Mouse (Mus musculus): Measurements from ENCODE around the gene Tspan1.

Gene Tspan1

DNA sequence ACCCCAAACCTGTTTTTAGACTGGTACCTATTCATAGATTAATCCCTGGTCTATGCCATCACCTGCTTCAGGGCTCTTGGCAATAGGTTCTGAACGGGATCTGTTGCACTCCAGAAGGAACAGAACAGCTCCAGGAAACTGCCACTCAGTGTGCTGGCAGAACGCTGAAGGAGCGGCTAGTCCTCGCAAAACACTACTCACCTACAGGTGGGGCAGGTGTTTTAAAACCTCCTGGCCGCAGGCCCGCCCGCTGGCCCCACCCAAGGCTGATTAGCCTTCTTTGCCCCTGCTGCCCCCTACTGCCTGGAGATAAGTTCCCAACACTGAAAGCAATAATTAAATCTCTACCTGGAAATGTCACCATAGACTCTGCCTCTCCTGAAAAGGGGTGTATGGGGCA lies at the start of gene Tspan1:
TSS of gene Tspan1 (minus strand) at position 198 of the 400 bp plus-strand sequence.
- DNase-seq (ENCODE audit: extremely low spot score, low read depth, low spot score) = no peak

DNA sequence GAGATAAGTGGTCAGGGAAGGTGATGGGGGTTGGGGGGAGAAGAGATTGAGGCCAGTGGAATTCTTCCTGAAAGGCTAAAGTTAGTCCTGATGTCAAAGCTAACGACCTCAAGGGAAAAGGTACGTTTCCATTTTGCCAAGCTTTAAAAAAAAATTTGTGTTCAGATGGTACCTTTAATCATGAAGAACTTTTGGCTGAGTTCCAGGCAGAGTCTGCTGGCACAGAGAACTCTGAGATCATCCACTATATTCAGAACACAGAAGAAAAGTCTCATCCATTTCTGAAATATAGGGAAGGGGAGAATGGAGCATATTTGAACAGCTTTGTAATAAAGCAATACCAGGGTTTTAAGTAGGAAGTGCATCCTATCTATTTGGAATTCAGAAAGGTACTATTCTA lies 49.6 kb upstream of the Tspan1 start:
- no peak for DNase-seq (ENCODE audit: extremely low spot score, low read depth, low spot score)

DNA sequence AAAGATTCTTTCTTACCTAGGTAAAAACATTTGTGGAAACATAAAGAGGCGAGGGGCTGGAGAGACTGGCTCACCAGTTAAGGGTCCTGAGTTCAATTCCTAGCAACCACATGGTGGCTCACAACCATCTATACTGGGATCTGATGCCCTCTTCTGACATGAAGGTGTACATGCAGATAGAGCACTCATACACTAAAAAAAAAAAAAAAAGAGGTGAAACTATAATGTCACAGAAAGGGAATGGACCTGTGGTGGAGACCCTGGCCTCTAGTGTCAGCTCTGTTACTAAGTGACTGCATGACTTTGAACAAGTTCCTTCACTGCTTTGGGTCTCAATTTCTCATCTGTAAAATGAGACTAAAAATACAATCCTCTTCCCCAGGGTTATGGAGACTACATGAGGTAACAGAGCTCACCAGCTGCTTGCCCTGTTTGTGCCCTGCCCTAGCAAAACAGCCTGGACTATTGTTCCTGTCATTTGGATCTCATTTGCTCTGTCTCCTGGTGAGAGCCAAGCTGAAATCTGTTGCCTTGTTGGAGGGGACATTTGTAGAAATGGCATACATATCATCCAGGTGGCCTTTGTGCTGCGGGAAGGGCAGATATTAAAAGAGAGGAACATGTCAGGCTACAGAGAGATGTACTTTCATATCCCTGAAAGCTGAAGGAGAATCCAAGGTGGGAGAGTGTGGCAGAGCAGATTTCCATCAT lies 48.6 kb upstream of the Tspan1 start:
- no peak for DNase-seq (ENCODE audit: extremely low spot score, low read depth, low spot score)

DNA sequence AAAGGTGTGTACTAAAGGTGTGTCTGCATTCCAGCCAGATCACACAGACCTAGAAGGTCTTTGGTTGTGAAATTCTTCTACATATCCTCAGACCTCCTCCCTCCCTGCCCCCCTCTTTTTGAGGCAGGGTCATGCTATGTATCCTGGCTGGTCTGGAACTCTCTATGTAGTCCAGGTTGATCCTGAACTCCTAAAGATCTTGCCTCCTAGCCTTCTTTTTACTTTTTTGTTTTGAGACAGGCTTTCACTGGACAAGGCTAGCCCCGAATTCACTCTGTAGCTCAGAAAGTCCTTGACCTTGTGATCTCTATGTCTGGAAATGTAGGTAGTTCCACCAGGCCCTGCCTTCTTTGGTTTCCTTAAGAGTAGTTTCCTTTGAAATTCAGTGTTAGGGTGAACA lies 41.5 kb upstream of the Tspan1 start:
- DNase-seq (ENCODE audit: extremely low spot score, low read depth, low spot score) = no peak

DNA sequence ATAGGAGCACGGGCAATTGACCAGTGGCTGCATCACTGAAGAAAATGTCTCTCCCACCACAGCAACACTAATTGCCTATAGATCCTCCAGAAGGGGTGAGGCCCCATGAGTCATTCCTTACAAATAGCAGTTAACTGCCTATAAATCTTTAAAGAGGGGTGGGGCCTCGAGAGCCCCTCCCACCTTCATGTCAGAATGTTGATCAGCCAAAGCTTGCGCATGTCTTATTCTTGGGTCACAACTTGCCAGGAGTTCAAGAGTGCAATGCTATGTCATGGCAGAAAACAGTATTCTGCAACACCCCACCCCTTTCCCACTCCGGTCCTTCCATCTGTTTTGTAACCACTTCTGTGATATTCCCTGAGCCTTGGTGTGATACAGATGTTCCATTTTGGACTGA lies 39.1 kb upstream of the Tspan1 start:
- no peak for DNase-seq (ENCODE audit: extremely low spot score, low read depth, low spot score)

DNA sequence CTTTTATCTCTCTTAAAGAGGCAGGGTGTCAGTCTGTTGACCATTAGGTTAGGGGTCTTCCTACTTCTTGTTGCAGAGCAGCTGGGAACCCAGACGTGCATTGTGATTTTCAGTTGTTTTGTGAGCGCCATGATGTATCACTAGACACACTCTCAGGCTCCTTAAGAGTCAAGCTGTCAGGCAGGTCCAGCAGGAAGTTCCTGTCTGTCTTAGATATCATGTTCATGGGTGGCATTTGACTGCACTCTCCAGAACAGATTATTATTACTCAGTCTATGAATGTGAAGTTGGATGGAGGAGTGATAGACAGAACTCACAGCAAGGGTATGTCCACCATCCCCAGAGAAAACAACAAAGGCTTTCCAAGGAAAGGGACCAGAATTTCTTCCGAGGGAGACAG lies 37.0 kb upstream of the Tspan1 start:
- DNase-seq (ENCODE audit: extremely low spot score, low read depth, low spot score) = no peak

DNA sequence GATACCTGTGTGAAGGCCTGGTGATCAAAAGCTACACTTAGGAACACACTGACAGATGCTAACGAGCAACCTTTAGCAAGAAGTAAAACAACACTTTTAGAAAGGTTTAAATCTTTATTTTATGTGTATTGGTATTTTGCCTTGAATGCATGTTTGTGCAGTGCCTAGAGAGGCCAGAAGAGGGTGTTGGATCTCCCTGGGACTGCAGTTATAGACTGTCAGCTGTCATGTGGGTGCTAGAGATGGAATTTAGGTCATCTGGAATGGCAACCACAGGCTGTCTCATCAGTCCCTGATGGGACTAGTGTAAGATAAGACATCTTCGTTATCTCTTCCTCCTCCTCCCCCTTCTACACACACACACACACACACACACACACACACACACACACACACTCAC lies 31.0 kb upstream of the Tspan1 start:
- DNase-seq (ENCODE audit: extremely low spot score, low read depth, low spot score) = no peak

DNA sequence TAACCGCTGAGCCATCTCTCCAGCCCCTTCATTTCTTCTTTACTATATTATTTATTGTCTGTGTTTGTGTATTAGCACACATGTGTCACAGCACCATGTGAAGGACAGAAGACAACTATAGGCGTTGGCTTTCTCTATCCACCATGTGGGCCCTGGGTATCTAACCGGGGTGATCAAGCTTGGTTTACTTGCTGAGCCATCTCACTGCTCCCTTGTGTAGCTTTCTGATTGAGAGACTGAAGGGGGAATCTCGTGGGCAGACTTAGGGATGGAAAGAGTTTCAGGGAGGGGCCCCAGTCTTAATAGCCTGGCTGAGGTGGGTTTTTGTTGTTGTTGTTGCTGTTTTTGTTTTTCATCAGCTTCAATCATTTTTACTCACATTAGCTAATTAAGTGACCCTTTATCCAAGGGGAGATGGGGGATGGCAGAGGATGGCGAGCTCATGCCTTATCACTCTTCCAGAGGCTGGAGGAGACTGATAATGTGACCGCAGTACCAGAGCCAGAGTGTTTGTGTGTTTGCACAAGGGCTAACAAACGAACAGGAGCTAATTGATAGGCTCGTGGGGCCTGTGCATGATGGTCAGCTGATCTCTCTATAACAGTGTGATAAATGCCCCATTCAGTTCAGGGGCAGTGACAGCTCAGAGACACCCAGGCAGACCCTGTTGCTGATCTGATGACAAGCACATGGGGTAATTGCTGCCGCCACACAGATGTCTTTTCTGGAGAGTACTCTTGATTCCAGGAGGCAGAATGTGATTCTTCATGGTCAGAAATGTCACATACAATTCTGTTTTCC lies 26.4 kb upstream of the Tspan1 start:
- no peak for DNase-seq (ENCODE audit: extremely low spot score, low read depth, low spot score)

DNA sequence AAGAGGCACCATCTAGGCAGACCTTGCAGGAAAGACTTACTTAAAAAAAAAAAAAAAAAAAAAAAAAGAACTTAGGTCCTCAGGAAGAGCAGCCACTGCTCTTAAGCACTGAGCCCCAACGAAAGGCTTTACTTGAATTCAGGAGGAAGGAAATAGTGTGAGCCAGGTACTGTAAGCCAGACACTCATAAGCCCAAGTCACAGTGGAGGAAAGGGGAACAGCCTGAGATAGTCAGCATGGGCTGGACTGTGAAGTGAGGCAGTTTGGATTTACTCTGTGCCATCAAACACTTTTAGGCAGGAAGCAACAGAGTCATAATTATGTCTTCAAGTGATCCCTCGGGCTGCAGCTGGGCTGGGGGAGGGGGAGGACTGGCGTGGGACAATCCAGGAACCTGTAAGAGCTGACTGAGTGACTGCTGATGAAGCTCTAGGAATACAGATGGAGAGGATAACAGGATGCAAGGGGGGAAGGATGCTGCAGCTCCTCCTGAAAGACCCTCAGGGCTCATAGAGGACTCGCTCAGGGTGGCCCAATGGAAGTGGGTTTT lies 25.0 kb upstream of the Tspan1 start:
- DNase-seq (ENCODE audit: extremely low spot score, low read depth, low spot score) = no peak

DNA sequence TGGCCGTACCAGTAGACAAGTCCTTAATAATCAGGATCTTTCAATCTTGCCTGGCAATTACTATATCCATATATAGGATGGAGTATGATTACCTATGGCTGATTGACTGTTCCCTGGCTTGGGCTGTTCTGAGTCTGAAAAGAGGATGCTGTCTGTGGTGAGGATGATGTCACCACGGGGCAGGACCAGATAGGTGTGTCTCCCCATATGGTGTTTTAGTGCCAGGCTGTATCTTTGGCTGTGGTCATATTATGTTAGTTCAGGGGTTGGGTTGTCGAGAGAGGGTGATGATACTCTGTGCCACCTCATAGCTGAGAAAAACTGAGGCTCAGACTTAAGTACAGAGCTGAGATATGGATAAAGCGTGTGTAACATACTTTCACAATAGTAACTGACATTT lies 17.7 kb upstream of the Tspan1 start:
- DNase-seq (ENCODE audit: extremely low spot score, low read depth, low spot score) = no peak

DNA sequence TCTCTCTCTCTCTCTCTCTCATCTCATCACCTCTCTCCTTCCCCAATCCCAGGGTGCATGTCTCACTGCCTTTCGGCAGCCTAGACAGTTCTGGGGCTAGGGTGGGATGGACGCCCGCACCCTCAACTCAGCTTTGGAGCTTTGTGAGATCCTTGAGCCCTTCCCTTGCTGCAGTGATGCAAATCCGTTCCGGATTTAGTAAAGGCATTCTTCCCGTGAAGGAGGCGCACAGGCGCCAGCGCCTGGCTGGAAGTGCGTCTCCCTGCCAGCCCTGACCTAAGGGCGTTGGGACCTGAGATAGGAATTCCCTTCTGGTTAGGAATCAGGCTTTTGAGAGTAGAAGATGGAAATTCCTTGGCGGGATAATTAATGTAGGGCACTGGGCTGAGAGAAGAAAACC lies 15.3 kb upstream of the Tspan1 start:
- no peak for DNase-seq (ENCODE audit: extremely low spot score, low read depth, low spot score)

DNA sequence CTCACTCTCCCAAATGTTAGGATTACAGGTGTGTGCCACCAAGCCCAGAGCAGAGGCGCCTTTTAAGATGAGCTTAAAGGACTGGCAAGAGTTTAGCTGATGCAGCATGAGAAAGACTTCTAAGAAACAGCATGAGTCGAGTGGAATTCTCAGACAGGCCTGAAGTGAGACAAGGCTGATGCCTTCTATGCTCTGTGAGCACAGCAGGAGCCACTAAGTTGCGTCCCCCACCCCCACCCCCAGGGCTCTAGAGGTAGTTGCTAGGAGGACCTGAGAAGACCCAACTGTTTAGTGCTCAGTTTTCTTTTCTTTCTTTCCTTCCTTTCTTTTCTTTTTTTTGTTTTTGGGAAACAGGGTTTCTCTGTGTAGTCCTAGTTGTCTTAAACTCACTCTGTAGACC lies 14.7 kb upstream of the Tspan1 start:
- DNase-seq (ENCODE audit: extremely low spot score, low read depth, low spot score) = no peak

DNA sequence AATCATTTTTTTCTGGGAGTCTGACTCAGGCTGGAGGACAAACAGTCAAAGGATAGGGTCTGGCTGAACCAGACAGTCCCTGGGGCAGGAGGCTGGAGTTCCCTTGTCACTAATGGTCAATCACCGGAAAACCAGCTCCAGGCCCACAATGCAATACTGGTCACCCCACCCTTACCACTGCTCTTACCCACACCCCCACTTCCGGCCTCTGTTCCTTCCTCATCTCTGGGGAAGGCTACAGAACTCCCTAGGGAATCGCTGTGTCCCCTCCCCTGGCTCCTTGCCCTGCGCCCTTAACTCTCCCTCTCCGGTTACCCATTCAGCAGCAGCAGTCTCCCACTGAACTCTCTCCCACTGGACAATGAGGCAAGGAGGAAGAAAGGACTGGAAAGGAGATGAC lies 9.7 kb upstream of the Tspan1 start:
- DNase-seq (ENCODE audit: extremely low spot score, low read depth, low spot score) = no peak

DNA sequence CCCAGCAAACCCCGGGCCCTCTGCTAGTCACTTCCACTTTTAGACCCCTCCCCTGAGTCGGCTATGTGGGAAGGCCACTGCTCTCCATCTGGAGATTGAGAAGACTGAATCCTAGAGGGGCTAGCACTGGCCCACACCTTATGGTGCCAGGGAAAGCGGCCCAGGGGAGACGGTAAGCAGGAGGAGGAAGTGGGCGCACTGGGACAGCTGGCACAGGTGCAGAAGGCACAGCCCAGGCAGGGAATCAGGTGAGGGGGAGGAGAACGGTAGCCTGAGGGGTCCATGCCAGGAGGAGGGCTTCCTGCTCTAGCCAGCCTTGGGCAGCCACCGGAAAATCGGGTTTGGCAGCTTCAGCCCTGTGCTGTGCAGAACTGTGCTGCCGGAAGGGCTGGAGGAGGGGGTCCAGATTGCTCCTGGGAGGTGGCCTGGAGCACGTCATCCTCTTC lies 9.2 kb upstream of the Tspan1 start:
- DNase-seq (ENCODE audit: extremely low spot score, low read depth, low spot score) = no peak

DNA sequence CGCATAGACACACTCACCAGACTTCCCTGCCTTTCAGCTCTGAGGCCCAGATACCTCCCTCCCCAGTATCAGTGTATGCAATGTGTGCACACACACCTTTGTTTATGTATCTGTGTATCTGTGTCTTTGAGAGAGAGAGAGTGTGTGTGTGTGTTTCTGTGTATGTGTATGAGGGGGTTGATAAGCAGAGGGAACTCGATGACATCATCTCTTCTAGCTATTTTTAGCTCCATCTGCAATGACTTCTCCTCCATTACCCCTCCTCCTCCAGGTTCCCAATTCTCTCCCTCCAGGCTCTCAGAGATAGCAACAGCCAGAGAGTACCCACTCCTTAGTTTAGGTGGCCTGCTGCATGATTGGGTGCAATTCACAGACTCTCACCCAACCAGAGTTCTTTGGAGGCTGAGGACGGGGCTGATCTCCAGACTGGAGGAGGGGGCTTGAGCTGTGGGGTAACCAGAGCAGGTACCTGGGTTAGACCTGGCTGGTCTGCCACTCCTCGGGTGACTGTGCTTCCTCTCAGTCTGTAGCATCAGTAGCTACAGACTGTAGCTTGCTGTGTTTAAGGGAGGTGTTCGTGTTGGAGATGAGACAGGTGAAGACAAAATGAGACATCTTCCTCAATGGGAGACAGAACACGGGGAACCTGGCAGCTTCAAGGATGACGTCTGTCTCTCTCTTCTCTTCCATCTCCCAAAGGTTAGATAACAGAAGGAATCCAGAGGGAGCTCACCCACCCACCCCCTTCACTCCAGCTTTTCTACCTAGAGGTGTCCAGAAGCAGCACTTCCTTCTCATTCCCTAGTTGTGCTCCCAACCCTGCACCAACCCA lies 8.5 kb upstream of the Tspan1 start:
- DNase-seq (ENCODE audit: extremely low spot score, low read depth, low spot score) = no peak

DNA sequence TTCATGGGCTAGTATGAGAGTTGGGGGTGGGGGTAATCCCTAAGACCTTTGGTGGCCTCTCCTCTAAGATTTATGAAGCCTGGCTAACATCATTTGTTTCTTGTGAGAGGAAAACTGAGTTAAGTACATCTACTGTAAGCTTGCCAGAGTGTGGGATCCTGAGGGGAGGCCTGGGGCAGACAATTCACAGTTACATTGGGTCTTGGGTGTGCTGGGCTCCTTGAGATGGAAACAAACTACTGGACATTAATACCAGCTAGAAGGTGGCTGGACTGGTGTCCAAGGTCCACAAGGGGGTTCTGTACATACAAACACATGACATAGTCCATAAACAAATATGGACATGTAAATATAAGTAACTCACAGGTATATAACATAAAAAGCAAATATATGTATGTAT lies 7.7 kb upstream of the Tspan1 start:
- no peak for DNase-seq (ENCODE audit: extremely low spot score, low read depth, low spot score)

DNA sequence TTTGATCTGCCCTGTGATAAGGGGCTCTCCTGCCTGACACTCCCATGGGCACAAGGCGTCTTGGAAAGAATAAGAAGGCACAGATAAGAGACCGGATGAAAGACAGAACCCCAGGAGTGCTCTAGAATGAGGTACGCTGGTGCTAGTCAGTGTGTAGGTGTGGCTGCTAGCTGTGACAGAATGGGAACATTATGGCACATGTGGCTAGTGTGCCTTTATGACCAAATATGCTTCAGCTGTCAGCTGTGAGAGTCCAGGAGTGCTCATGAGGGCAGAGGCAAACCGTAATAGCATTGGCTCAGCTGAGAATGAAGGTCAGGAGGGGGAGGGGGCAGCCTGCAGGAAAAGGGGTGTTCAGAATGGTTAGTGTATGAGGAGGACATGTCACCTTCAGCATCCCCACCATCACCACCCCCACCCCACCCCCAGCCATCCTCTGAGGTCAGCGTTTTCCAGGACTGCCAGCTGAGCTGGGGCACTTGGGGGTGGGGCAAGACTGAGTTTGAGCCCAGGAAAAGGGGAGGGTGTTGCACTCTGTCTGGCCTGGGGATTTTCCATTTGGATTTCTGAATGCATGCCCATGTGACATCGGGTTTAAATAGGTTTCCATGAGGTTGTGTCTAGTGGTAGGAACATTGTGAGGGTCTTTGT lies 7.2 kb upstream of the Tspan1 start:
- no peak for DNase-seq (ENCODE audit: extremely low spot score, low read depth, low spot score)

DNA sequence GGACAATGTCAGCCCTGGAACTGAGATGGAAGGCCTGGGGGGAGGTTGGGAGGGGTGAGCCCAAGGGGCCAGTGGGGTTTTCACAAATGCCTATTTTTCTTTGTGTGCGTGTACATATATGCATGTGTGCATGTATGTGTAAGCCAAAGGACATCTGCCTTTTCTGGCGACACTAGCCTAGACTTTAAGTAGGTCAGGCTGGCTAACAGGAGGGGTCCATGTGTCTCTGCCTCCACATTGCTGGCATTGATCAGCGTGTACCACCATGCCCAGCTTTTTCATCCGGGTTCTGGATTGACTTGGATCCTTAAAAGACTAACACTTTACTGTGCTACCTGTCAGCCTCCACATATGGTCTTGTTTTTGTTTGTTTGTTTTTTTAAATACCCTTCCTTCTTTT lies 6.4 kb upstream of the Tspan1 start:
- DNase-seq (ENCODE audit: extremely low spot score, low read depth, low spot score) = no peak

DNA sequence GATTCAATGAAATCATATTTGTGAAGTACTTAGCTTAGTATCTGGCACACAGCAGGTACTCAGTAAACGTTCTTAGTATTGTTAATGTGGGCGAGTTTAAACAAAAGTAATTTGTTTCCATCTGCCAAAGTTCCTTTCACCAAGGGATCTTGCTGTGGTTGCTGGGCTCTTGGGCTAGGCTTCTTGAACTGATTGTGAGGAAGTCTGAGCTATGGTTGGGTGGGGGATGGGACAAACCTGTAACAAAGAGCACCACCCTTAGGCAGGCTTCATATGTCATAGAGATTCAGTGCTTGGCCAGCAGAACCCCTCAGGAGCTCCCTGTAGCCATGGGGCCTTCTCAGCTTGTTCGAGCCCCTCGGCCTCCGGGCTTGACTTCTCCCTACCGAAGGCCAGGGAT lies 5.7 kb upstream of the Tspan1 start, which contains the start of the genes 1700042G07Rik and Gm49337:
TSS of gene 1700042G07Rik (plus strand) at position 301 of the 400 bp plus-strand sequence.
TSS of gene Gm49337 (plus strand) at position 313 of the 400 bp plus-strand sequence.
- no peak for DNase-seq (ENCODE audit: extremely low spot score, low read depth, low spot score)

DNA sequence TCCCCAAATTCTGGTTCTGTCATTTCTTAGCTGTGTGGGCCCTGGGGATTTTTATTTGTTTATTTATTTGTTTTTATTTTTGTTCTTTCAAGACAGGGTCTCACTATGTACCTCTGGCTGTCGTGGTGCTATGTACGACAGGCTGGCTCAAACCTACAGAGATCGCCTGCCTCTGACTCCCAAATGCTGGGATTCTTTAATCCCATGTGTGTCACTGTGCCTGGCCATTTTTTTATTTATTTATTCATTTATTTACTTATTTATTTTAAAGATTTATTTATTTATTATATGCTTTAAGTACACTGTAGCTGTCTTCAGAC lies 1.9 kb upstream of the Tspan1 start:
- no peak for DNase-seq (ENCODE audit: extremely low spot score, low read depth, low spot score)

All from hindlimb bud, embryonic 11.5 days (tissue).